Mouse (Mus musculus): ENCODE data around the gene Rtn3. TPM values are rescaled to one million over a fixed set of nuclear protein-coding genes. Genes with fewer than 3 reads are reported as not detected.
A peak's percentile ranks its signal among the peaks of the same experiment; 100 is the strongest.

Gene Rtn3
- polyA plus RNA-seq, 1 experiment, result 88.7 TPM

GRCm38 (mm10) chr19:7388488-7388887 is 94.6 kb downstream of the Rtn3 start:
- Histone ChIP-seq H3K27me3 (ENCODE audit: control insufficient read depth, insufficient read depth, low read length) (no peaks in the 10 kb centered on the region), H3K4me1 (ENCODE audit: control insufficient read depth, insufficient read depth, low read length) (peaks cover 2% of the 10 kb centered on the region; the same call in 1 of the 2 replicates), H3K4me3 (ENCODE audit: control insufficient read depth, low read depth, low read length) (no peak overlapping the region), H3K27ac (ENCODE audit: control insufficient read depth, insufficient read depth, low read depth, low read length) (no peak overlapping the region), H3K36me3 (ENCODE audit: control insufficient read depth, insufficient read depth, low read length) (no peaks in the 10 kb centered on the region)
- TF ChIP-seq POLR2A (IDR thresholded peaks at IDR 0.05; ENCODE audit: control insufficient read depth, low read depth, low read length) (no peak), CTCF (IDR thresholded peaks at IDR 0.05; ENCODE audit: control insufficient read depth, insufficient read depth, insufficient replicate concordance, low read depth, low read length) (no peak)

- no peak overlapping the region for H3K27ac ChIP-seq (ENCODE audit: control insufficient read depth, insufficient read depth, low read depth, low read length)
- no peak for TF ChIP-seq CTCF (IDR thresholded peaks at IDR 0.05; ENCODE audit: control insufficient read depth, insufficient read depth, insufficient replicate concordance, low read depth, low read length)
- no peak for TF ChIP-seq POLR2A (IDR thresholded peaks at IDR 0.05; ENCODE audit: control insufficient read depth, low read depth, low read length)
- H3K36me3 ChIP-seq (ENCODE audit: control insufficient read depth, insufficient read depth, low read length), result no peaks in the 10 kb centered on the region
- peaks cover 2% of the 10 kb centered on the region; the same call in 1 of the 2 replicates for H3K4me1 ChIP-seq (ENCODE audit: control insufficient read depth, insufficient read depth, low read length)
- H3K4me3 ChIP-seq (ENCODE audit: control insufficient read depth, low read depth, low read length), result peak overlapping the region; percentile 39; the same call in 1 of the 2 replicates
- H3K27me3 ChIP-seq (ENCODE audit: control insufficient read depth, insufficient read depth, low read length), result no peaks in the 10 kb centered on the region
These were observed 97.0 kb downstream of the Rtn3 start for GRCm38 (mm10) chr19:7386042-7386441.

GRCm38 (mm10) chr19:7382903-7383865 is 99.9 kb downstream of the Rtn3 start, which contains the start of gene Spindoc:
TSS of gene Spindoc (minus strand) at chr19:7382994.
- H3K27me3 ChIP-seq (ENCODE audit: control insufficient read depth, insufficient read depth, low read length), result no peaks in the 10 kb centered on the region
- peaks cover 2% of the 10 kb centered on the region; the same call in 1 of the 2 replicates for H3K4me1 ChIP-seq (ENCODE audit: control insufficient read depth, insufficient read depth, low read length)
- H3K36me3 ChIP-seq (ENCODE audit: control insufficient read depth, insufficient read depth, low read length), result no peaks in the 10 kb centered on the region
- peak within 1 kb of the TSS; percentile 95 for H3K4me3 ChIP-seq (ENCODE audit: control insufficient read depth, low read depth, low read length)
- peak within 1 kb of the TSS; percentile 92 for H3K27ac ChIP-seq (ENCODE audit: control insufficient read depth, insufficient read depth, low read depth, low read length)
- TF ChIP-seq CTCF (IDR thresholded peaks at IDR 0.05; ENCODE audit: control insufficient read depth, insufficient read depth, insufficient replicate concordance, low read depth, low read length), result no peak
- TF ChIP-seq POLR2A (IDR thresholded peaks at IDR 0.05; ENCODE audit: control insufficient read depth, low read depth, low read length), result peak; percentile 84

- Histone ChIP-seq H3K36me3 (ENCODE audit: control insufficient read depth, insufficient read depth, low read length) (no peaks in the 10 kb centered on the region), H3K27ac (ENCODE audit: control insufficient read depth, insufficient read depth, low read depth, low read length) (peak overlapping the region; percentile 92), H3K4me3 (ENCODE audit: control insufficient read depth, low read depth, low read length) (peak overlapping the region; percentile 95), H3K4me1 (ENCODE audit: control insufficient read depth, insufficient read depth, low read length) (peaks cover 2% of the 10 kb centered on the region; the same call in 1 of the 2 replicates), H3K27me3 (ENCODE audit: control insufficient read depth, insufficient read depth, low read length) (no peaks in the 10 kb centered on the region)
- TF ChIP-seq POLR2A (IDR thresholded peaks at IDR 0.05; ENCODE audit: control insufficient read depth, low read depth, low read length), result no peak
- TF ChIP-seq CTCF (IDR thresholded peaks at IDR 0.05; ENCODE audit: control insufficient read depth, insufficient read depth, insufficient replicate concordance, low read depth, low read length), result no peak
These were observed 100.7 kb downstream of the Rtn3 start for GRCm38 (mm10) chr19:7382248-7382902.

GRCm38 (mm10) chr19:7381906-7382247 is 101.2 kb downstream of the Rtn3 start:
- no peaks in the 10 kb centered on the region for H3K27me3 ChIP-seq (ENCODE audit: control insufficient read depth, insufficient read depth, low read length)
- TF ChIP-seq CTCF (IDR thresholded peaks at IDR 0.05; ENCODE audit: control insufficient read depth, insufficient read depth, insufficient replicate concordance, low read depth, low read length) (no peak), POLR2A (IDR thresholded peaks at IDR 0.05; ENCODE audit: control insufficient read depth, low read depth, low read length) (no peak)
- peak overlapping the region; percentile 92 for H3K27ac ChIP-seq (ENCODE audit: control insufficient read depth, insufficient read depth, low read depth, low read length)
- H3K4me3 ChIP-seq (ENCODE audit: control insufficient read depth, low read depth, low read length), result peak overlapping the region; percentile 95
- no peaks in the 10 kb centered on the region for H3K36me3 ChIP-seq (ENCODE audit: control insufficient read depth, insufficient read depth, low read length)
- H3K4me1 ChIP-seq (ENCODE audit: control insufficient read depth, insufficient read depth, low read length), result peaks cover 2% of the 10 kb centered on the region; the same call in 1 of the 2 replicates

- no peaks in the 10 kb centered on the region for H3K36me3 ChIP-seq (ENCODE audit: control insufficient read depth, insufficient read depth, low read length)
- no peaks in the 10 kb centered on the region for H3K4me1 ChIP-seq (ENCODE audit: control insufficient read depth, insufficient read depth, low read length)
- TF ChIP-seq POLR2A (IDR thresholded peaks at IDR 0.05; ENCODE audit: control insufficient read depth, low read depth, low read length), result no peak
- TF ChIP-seq CTCF (IDR thresholded peaks at IDR 0.05; ENCODE audit: control insufficient read depth, insufficient read depth, insufficient replicate concordance, low read depth, low read length), result no peak
- H3K27me3 ChIP-seq (ENCODE audit: control insufficient read depth, insufficient read depth, low read length), result no peaks in the 10 kb centered on the region
- H3K27ac ChIP-seq (ENCODE audit: control insufficient read depth, insufficient read depth, low read depth, low read length), result no peak overlapping the region
- no peak overlapping the region for H3K4me3 ChIP-seq (ENCODE audit: control insufficient read depth, low read depth, low read length)
These were observed 105.4 kb downstream of the Rtn3 start for GRCm38 (mm10) chr19:7377639-7378038.

Other genes starting within 250 kb of the Rtn3 start
- gene Naa40, start 242.1 kb downstream of the Rtn3 start, polyA plus RNA-seq (2012; rRNA removed), result 61.5 and 69.3 TPM in 2 replicates
- 3.6 and 4.1 TPM in 2 replicates for gene Rcor2, start 216.0 kb downstream of the Rtn3 start, polyA plus RNA-seq (2012; rRNA removed)
- 108 and 117 TPM in 2 replicates for gene Mark2, start 141.4 kb downstream of the Rtn3 start, polyA plus RNA-seq (2012; rRNA removed)
- gene Spindoc, start 100.3 kb downstream of the Rtn3 start, polyA plus RNA-seq (2012; rRNA removed), result 63.6 and 70.6 TPM in 2 replicates
- gene 2700081O15Rik, start 65.7 kb downstream of the Rtn3 start, polyA plus RNA-seq (2012; rRNA removed), result 1.9 and 2.4 TPM in 2 replicates
- gene Atl3, start 10.8 kb upstream of the Rtn3 start, polyA plus RNA-seq (2012; rRNA removed), result 188 and 193 TPM in 2 replicates
- gene Pla2g16, start 74.2 kb upstream of the Rtn3 start, polyA plus RNA-seq (2012; rRNA removed), result 2.1 and 2.3 TPM in 2 replicates
- 0.37 and 0.53 TPM in 2 replicates for gene Lgals12, start 123.9 kb upstream of the Rtn3 start, polyA plus RNA-seq (2012; rRNA removed)
- gene Hrasls5, start 129.3 kb upstream of the Rtn3 start, polyA plus RNA-seq (2012; rRNA removed), result 2,582 and 2,785 TPM in 2 replicates
- gene Slc22a19, start 228.0 kb upstream of the Rtn3 start, polyA plus RNA-seq (2012; rRNA removed), result 0.06 and 0.11 TPM in 2 replicates

Data from testis, adult 2 months (tissue).